Mouse (Mus musculus) spleen, adult 12 weeks (tissue): ENCODE data around the gene Jund.
A peak's percentile ranks its signal among the peaks of the same experiment; 100 is the strongest.

Source experiments
- DNase-seq: peaks from one replicate; pipeline ENCODE4 v3.0.0; 2022; ENCODE audit warnings: low spot score

The Jund gene

DNA sequence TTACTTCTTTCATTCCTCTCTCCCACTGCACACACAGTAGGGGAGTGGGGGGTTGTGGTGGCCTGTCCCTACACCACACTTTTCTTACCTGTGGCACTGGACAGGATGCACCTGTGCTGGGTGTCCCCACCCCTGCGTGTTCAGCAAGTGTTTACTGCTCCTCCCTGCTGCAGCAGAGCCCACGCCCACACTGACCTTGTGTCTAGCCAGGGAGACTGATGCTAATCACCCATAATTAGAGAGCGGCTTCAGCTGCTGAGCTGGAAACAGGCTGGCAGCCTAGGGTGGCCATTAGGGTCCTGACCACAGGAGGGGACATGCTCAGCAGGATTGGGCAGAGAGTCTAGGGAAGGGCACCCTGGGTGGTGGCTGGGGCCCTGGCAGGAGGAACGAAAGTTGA lies 24.0 kb upstream of the Jund start:
- peak; percentile 25 for DNase-seq

DNA sequence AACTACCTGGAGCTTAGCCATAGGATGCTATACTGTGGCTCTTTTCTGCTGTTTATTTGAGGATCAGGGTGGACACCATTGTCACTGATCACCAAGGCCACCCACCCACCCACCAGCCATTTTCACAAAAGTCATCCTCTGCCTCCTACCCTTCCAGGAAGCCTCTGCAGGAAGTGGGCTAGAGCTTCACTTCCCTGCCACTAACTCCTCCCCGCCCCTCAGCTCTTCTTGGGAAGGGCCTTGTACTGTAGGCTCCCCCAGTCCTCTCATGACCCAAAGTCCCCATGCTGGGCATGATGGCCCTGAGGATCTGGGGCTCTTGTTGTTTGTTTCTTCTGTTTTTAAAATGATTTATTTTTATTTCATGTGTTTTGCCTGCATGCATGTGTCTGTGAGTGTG lies 23.4 kb upstream of the Jund start:
- DNase-seq = no peak

DNA sequence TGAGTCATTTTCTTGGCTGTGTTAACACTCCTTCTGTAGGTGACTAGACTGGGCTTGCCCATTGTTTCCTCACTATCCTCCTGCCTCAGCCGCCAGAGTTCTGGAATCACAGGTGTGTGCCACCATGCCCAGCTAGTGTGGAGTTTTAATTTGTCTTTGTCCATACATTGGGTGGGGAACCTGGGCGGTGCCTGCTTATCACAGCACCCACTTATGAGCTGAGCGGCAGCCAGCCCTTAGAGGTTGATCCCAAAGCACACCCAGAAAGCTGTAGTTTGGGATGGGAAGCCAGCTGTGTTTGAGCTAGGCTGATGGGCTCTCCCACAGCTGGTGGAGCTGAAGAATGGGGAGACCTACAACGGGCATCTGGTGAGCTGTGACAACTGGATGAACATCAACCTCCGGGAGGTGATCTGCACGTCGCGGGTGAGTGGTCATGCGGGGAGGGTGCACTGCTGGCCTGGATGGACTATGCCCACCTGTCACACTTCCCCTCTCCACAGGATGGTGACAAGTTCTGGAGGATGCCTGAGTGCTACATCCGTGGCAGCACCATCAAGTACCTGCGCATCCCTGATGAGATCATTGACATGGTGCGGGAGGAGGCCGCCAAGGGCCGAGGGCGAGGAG lies 21.2 kb upstream of the Jund start:
- no peak for DNase-seq

DNA sequence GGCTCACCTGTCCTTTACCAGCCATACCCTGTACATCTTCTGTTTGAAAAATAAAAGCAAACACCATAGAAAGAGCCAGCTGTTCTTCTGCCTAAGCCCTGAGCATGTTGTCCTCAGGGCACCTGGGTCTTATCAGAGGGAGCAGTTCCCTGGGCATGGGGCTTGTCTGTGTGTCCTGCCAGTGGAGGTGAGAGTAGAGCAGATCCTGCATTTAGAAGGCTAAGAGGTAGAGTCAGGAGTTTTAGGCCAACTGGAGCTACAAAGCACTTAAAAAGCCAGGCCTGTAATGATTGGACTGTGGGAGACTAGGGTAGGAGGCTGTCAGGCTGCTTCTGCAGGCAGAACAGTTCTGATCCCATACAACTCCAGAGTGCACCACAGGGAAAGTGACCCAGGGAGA lies 20.1 kb upstream of the Jund start:
- DNase-seq = no peak

DNA sequence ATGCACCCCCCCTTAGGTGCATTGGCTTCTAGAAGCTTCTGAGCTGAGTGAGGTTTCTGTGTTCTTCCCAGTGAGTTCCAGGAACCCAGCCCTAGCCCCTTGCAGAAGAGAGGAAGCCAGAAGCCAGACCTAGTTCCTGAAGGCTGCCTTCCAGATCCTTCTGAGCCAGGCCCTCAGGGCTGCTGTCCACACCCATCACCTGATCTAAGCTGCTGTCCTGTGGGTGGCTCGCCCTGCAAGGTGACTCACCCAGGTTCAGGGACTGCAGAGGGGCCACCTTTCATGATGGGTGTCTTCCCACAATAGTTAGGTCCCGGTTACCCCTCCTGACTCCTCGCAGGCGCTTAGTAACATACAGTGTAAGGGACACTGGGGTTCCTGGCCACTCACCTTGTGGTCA lies 19.3 kb upstream of the Jund start:
- no peak for DNase-seq

DNA sequence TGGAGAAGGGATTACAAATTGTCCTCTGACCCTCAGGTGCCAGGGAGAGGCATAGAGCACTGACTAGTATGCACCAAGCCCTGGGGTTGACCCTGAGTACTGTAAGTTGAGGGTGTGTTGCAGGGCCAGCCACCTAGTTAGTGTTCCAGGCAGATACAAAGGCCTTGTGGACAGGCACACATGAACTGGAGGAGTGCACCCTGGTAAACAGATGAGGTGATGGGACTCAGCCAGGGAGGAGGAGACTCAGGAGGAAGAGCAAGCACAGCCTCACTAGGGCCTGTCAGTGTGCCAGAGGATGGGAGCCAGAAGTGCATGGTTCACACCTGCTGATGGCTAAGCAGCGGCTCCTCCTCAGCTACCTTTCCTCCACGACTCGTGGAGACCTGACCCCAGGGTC lies 18.7 kb upstream of the Jund start:
- no peak for DNase-seq

DNA sequence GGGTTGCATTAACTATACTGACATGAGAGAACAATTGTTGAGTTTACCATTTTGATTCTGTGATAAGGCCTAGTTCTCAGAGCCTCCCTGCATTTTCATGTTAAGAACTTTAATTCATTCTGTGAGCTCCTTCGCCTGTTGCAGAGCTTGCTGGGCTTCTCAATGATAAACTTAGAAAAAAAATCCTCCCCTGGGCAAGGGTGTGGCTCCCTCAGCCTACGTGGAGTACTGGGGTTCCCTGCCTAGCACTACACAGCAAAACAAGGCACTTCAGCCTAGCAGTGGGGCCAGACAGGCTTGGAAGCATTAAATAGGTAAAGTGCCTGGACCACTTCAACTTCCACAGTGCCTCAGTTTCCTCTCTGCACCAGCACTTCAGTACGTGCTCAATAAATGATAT lies 17.3 kb upstream of the Jund start:
- no peak for DNase-seq

DNA sequence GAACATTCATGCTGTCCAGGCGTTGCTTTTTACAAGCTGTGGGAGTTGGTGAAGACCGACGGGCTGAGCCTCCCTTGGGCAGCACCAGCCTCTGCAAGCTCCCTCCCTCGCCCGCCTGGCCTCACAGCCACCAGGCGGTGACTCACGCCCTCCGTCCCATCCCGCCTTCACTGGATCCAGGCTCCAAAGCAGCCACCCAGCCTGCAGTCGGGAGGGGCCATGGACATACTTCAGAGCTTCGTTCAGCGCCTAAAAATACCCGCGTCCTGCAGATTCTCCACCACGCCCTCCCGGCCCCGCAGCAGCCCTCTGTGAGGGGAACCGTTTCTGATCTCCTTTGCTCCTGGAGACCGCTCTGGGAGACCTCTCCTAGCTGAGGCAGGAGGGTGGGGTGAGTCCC lies 16.6 kb upstream of the Jund start:
- no peak for DNase-seq

DNA sequence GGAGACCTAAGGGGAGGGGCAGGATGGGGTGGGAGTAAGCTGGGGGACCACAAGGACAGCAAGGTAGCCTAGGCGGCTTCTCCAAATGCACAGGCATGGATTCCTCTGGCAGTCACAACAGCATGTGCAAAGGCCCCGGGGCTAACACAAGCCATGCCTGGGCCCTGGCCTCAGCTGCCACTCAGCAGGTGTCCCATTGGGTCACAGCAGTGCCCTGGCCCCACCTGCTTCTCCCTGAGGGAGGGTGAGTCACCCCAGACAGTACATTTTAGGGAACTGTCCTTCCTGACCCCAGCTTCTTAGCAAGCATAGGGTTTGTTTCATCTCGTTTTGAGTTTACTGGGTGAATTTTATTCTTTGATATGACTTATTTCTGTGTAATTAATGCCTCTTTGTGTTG lies 16.1 kb upstream of the Jund start:
- no peak for DNase-seq

DNA sequence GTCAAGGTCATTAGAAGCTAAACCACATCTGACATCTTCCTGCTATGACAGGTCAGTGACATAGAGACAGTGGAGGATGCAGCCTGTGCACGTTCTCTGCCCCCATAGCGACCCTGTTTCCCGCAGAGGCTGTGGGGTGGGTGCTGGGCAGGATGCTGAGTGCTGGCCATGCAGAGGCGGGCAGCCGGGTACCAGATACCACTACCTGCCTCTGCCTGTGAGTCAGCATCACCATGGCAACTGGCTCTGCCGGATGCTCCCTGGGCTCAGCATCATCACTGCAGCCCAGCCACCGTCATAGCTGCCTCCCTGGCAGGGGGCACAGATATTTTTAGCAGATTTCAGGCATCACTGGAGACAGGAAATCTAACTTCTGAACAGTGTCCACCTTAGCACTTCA lies 14.5 kb upstream of the Jund start:
- DNase-seq = no peak

DNA sequence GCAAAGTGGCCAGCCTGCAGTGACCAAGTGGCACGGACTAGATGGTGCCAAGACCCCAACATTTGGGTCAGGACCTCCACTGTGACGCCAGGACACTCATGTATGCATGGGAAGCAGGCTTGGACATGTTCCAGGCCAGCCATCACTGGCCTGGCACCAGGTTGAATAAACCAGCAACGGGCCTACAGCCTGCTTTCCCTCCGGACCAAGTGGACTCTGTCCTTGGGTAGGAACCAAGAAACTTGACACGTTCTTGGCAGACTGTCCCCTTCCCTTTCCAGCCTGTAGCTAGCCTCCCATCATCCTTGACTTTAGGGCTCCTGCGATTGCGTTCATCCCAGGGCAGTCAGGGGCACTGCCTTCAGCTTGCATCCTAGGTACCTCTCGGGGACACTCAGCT lies 11.2 kb upstream of the Jund start:
- no peak for DNase-seq

DNA sequence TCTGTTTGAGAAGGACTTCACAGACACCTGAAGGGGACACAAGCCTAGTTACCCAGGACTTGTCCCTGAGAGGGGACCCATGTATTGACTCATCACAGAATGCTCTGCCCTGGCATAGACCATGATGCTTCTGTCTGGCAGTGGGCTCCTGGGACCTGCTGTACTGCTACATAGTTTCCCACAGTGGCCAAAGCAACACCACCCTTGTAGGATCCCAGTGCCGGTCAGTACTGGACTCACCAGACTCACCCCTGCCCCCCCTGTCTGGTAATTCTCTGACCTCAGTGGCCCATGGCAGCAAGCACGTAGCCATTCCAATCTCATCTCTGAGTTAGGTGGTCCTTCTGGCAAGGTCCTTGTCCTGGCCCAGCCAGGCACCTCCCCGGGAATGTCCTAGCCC lies 10.6 kb upstream of the Jund start:
- no peak for DNase-seq

DNA sequence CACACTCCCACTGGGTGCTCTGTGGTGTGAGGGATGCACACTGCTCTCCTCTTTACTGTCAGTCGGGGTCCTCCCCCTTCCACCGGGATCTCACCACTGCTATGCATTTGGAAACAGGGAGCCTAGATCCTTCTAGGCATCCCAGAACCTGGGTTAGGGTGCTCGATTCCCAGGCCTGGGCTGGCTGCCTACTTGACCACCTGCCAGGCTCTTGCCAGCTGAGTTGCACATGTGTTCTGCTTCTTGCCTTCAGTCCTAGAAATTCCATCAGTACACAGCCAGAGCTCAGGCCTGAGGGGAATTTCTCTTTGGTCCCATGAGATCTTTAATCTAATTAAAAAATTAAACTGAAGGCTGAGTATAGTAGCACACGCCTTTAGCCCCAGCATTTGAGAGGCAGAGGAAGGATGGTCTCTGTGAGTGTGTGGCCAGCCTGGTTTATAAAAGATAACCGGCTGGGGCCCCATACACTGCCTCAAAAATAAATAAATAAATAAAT lies 8.8 kb upstream of the Jund start:
- DNase-seq = no peak

DNA sequence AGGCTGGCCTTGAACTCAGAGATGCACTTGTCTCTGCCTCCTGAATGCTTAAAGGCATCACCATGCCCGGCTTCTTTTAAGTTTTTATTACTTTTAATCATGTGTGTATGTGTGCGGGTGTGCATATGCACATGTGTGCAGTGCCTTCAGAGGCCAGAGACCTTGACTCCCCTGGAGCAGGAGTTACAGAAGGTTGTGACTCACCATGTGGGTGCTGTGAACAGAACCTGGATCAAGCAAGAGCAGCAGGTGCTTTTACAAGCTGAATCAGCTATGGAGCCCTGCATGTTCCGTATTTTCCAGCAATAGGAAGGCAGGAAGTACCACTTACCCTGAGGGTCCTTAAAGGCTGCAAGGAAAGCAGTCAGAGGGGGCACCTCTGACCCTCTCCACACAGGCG lies 7.5 kb upstream of the Jund start:
- no peak for DNase-seq

DNA sequence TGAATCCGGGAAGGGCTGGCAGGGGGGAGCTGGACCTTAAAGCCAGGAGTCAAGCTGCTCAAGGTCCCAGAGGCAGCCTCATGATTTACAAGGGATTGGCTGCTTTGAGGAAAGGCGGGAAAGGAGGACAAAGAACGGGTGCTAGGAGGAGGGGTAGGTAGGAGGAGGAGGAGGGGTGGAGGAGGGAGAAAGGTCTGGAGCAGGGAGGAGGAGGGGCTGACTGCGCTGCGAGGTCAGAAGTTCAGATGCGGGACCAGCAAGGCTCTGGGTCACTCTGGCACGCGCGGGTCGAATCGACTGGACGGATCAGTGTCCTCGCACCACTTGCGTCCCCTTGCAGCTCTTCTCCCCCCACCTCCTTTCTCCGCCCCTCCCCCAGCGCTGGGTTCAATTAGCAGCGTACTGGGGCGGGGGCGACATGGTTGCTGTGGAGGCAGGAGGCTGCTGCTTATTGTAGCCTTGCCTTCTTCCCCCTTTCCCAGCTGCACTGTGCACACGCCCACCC lies 7.0 kb upstream of the Jund start:
- no peak for DNase-seq

DNA sequence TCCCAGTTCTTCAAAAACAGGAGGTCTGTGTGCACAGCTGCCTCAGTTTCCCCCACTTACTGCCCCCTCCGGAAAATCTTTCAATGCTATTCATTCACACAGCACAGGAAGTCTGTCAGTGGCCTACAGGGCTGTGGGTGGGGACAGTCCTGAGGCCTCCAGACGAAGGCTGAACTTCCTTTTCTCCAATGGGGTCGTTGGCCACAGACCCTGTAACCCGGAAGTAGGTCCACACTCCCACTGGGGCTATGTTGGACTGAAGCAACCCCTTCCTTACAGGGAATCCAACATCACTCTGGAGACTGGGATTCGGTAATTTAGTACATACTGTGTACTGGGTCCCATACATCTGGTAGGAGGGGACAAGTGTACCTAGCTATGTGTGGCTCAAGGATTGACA lies 5.1 kb upstream of the Jund start:
- no peak for DNase-seq

DNA sequence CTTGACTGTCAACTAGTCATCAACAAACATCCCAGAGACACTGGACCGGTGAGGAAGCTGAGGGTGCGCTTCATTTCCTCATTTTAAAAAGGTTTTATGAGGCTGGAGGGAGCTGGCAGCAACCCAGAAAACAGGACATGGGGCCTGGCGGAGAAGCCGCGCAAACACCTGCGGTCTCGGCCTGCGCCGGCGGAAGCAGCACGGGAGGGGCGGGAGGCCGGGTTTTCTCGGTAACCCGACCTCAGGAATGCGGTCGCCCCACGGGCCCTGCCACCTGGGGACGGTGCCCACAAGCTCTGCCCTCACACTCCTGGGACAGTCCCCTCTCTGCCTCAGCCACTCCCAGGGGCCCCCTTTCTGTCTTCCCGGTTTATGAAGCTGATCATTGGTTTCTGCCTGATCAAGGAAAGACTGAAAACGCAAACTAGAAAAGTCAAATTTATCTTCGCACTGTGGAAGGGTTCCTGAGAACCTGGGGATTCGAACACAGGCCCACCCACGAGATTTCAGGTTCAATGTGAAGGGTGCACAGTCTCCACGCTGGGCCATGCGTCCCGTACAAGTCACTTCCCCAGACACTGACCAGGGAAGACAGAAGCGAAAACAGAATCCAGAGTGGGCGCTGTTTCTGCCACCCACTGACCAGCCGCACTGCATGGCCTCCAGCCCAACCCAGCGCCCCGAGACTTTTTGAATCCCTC lies 3.3 kb upstream of the Jund start:
- no peak for DNase-seq

DNA sequence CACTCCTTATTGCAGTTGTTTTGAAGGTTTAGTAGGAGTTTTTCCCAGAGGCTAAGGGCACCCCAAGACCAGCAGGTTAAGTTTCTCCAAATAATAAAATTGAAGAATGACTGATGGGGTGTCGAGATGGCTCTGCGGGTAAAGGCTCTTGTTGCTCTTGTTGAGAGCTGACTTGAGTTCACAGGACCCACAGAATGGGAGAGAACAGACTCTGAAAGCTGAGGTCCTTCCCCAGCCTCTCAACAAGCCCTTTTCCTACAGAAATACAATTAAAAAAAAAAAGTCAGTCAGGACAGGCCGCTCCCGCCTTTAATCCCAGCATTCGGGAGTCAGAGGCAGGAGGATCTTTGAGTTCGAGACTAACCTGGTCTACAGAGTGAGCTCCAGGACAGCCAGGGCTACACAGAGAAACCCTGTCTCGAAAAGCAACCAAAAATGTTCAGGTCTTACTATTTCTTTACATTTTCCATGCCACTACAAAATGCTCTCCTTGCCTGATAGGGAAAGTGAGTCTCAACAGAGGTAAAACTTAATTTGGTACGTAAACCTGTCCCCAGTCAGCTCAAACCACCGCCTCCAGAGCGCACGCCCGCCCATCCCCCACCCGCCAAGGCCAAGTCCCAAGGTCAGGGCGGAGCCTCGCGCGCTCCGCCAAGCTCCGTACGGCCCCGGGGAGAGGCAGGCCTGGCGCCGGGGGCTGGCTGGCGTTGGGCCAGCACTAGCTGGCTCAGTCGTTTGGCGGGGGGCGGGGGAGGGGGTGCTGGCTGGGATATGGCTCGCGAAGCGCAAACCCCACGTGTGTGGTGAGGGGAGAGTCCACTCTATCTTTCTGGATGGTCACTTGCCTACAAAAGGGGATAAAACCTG lies 2.5 kb upstream of the Jund start:
- DNase-seq = peak; percentile 55

DNA sequence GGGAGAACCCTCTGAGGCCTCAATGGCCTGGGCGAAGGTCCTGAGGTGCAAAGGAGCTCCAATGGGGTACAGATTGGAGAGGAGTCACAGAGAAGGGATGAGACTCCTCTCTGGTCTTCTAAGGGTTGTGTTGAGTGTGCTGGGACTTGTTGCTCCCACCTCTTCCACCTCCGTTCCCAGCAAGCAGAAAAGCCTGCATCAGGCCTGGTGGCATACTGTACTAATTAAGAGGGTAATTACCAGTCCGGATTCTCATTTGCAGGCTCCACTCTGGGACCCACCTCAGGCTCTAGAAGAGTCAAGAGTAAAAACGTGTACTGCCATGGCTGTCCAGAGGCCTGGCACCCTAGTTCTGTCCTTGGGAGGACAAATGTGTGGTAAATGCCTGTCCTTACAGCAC lies 1.8 kb upstream of the Jund start:
- no peak for DNase-seq

DNA sequence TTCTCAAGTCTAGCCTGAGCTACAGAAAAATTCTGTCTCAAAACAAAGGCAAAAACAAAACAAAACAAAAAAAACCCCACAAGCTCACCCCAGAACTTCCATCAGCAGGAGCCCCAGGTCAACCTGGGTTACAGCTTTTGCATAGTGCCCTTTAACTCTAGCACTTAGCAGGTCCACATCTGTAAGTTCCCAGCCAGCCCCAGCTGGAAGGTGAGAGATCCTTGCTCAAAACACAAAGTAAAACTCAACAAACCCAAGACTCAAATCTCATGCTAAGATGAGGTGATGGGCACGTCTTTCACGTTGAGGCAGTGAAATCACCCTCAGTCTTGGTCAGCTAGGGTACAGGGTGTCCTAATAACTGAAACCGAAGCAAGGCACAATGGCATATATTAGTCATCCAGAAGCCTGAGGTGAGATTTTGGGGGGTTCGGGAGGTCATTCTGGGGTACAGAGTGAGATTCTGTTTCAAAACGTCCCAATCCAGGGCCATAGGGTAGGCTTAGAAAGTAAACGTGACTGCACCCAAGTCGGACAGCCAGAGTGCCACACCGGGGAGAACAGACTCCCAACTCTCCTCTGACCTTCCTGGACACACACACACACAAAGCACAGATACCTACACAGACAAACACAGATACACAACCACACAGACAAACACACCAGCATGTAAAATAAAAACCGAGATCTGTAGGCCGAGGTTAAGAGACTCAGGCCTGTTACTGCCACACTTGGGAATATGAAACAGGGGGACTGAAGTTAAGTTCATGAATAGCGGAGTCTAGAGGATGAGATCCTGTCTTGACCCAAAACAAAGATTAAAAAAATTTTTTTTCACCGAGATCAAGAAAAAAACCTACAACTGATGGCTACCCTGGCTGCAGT lies 1.1 kb upstream of the Jund start:
- DNase-seq = no peak

DNA sequence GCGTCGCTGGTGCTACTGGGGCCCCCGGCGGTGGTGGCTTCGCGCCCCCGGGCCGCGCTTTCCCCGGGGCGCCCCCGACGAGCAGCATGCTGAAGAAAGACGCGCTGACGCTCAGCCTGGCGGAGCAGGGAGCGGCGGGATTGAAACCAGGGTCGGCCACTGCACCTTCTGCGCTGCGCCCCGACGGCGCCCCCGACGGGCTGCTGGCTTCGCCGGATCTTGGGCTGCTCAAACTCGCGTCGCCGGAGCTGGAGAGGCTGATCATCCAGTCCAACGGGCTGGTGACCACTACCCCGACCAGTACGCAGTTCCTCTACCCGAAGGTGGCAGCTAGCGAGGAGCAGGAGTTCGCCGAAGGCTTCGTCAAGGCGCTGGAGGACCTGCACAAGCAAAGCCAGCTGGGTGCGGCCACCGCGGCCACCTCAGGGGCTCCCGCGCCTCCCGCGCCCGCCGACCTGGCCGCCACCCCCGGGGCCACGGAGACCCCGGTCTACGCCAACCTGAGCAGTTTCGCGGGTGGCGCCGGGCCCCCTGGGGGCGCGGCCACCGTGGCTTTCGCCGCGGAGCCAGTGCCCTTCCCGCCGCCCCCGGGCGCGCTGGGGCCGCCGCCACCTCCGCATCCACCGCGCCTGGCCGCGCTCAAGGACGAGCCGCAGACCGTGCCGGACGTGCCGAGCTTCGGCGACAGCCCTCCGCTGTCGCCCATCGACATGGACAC lies 526 bp downstream of the Jund start:
- DNase-seq = no peak
